Mouse (Mus musculus) liver, embryonic 14.5 days (tissue): ENCODE results near the gene Mip.

Source experiments
- CTCF ChIP-seq: IDR thresholded peaks from 2 replicates; pipeline ENCODE4 v1.5.1; 2016; ENCODE audit warnings: antibody characterized with exemption, low read depth, control low read depth
- EP300 ChIP-seq: IDR thresholded peaks from 2 replicates; pipeline ENCODE4 v1.6.1; 2016; ENCODE audit warnings: antibody characterized with exemption, low read depth

GRCm38 (mm10) chr10:128268371-128268770 is 42.7 kb downstream of the Mip start, which contains the start of gene Apof:
- TF ChIP-seq CTCF: no peak
- TF ChIP-seq EP300: no peak
